Mouse (Mus musculus): ENCODE results near the gene Stk10.

- TF ChIP-seq CTCF (IDR thresholded peaks at IDR 0.05; ENCODE audit: low read depth, low read length) (no peak), POLR2A (IDR thresholded peaks at IDR 0.05; ENCODE audit: borderline replicate concordance, low read depth, low read length) (no peak)
Measured at GRCm38 (mm10) chr11:32565088-32565487, 32.0 kb downstream of the Stk10 start.
